Mouse (Mus musculus) forebrain, embryonic 12.5 days (tissue): ENCODE measurements around the gene Ccrl2. TPM values are rescaled to one million over a fixed set of nuclear protein-coding genes. Genes with fewer than 3 reads are reported as not detected.

Experiments
- ATAC-seq: fragments of 200-750 bp; cut with Nextera tagmentation; 2 replicates; pipeline ENCODE4 v1.8.0; 2017; ENCODE audit warnings: moderate TSS enrichment; ENCODE audit not compliant: low FRiP score
- H3K27ac ChIP-seq: fragments of 300-500 bp; sonication (generic); 2 replicates; pipeline ENCODE4 v1.5.1; 2016; ENCODE audit warnings: mild to moderate bottlenecking
- H3K27me3 ChIP-seq: fragments of 300-500 bp; sonication (generic); 2 replicates; pipeline ENCODE4 v1.6.1; 2016; ENCODE audit warnings: mild to moderate bottlenecking
- H3K36me3 ChIP-seq: fragments of 300-500 bp; sonication (generic); replicated peaks from 2 replicates; pipeline ENCODE4 v1.6.1; 2016; ENCODE audit warnings: mild to moderate bottlenecking
- H3K4me1 ChIP-seq: fragments of 300-500 bp; sonication (generic); 2 replicates; pipeline ENCODE4 v1.6.1; 2016
- H3K4me2 ChIP-seq: fragments of 300-500 bp; sonication (generic); 2 replicates; pipeline ENCODE4 v1.6.1; 2016; ENCODE audit warnings: mild to moderate bottlenecking, moderate library complexity
- H3K4me3 ChIP-seq: fragments of 300-500 bp; sonication (generic); replicated peaks from 2 replicates; pipeline ENCODE4 v1.5.1; 2016; ENCODE audit warnings: mild to moderate bottlenecking
- H3K9ac ChIP-seq: fragments of 300-500 bp; sonication (generic); 2 replicates; pipeline ENCODE4 v1.6.1; 2016; ENCODE audit warnings: mild to moderate bottlenecking
- H3K9me3 ChIP-seq: fragments of 300-500 bp; sonication (generic); 2 replicates; pipeline ENCODE4 v1.6.1; 2016
- WGBS: fragments of 180-500 bp; shearing (Covaris S2); methylation state at CpG from one replicate; pipeline ENCODE4 v1.1.7; 2016; 5-methylcytosine and 5-hydroxymethylcytosine counted together
- polyA plus RNA-seq: library from polyadenylated mRNA; unstranded; fragments of >200 nt; fragmentation: Nextera tagmentation; extraction: Ambion mirVana; gene quantifications from 2 replicates; pipeline ENCODE4 v1.2.1, GENCODE M21; 2016

The Ccrl2 gene
- polyA plus RNA-seq, 1 experiment from 2014 or later: 0.69 TPM

DNA sequence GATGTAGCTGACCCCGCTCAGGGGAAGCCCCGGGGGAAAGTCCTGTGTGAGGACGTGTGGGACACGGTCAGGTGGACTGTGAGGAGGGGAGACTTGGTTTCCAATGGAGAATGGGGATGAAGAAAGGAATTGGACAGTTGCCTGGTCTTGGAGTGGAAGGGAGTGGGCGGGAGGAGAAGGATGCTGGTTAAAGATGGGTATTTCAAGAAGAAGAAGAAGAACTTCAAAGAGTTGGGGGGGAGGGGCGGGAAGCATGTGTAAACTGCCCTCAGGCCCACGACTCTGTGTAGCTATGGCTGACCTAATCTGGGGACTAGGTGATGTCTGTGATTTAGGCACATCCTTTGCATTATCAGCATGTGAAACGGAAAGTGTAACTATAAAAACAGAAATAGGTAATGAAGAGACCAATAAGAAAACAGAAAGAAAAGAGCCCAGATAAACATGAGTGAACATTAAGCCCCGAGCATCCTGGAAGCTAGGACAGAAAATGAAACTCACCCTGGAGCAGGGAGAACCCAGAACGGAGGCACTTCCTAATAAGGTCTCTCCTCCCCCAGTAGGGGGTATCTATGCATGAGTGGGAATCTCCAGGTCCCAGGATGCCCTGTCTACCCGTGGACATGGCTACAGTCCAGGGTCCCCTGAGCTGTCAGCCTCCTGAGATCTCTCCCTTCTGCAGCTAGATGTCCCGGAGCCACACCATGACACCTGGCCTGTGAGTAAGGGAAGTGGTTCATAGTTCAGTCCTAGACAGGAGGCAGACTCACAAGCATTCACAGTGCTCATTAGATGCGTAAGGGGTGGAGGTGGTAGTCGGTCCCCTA, 438 bp upstream of the Ccrl2 start:
- Histone ChIP-seq H3K4me2 (no peak overlapping the region), H3K4me1 (peaks cover 10% of the 10 kb centered on the region; the same call in 1 of the 2 replicates), H3K9ac (no peak overlapping the region), H3K27me3 (no peaks in the 10 kb centered on the region), H3K9me3 (no peaks in the 10 kb centered on the region), H3K27ac (no peak overlapping the region), H3K36me3 (no peaks in the 10 kb centered on the region), H3K4me3 (no peak overlapping the region)
- WGBS: 81% methylated on average over 14 of the region's 14 CpGs
- ATAC-seq: no peak

DNA sequence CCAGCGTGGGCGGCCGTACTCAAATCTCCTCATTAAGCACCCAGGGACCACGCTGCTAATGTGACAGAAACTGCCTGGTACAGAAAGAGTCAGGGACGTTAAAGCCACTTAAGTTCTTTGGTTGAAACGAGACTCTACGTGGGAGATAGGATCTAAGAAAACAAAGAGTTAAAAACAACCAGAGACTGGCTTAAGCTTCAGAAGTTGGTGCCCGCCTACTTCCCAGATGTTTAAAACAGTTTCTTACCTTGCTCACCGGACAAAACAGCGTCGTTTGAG, 861 bp downstream of the Ccrl2 start:
- Histone ChIP-seq H3K36me3 (no peaks in the 10 kb centered on the region), H3K4me1 (peaks cover 10% of the 10 kb centered on the region; the same call in 1 of the 2 replicates), H3K9me3 (no peaks in the 10 kb centered on the region), H3K27me3 (no peaks in the 10 kb centered on the region), H3K4me3 (no peak overlapping the region), H3K9ac (no peak overlapping the region), H3K4me2 (peak overlapping the region; percentile 13; the same call in 1 of the 2 replicates), H3K27ac (0 out of 2 replicates have a peak overlapping the region, but pooled peaks have one; percentile 31)
- WGBS: 28% methylated on average over 11 of the region's 11 CpGs
- no peak for ATAC-seq

DNA sequence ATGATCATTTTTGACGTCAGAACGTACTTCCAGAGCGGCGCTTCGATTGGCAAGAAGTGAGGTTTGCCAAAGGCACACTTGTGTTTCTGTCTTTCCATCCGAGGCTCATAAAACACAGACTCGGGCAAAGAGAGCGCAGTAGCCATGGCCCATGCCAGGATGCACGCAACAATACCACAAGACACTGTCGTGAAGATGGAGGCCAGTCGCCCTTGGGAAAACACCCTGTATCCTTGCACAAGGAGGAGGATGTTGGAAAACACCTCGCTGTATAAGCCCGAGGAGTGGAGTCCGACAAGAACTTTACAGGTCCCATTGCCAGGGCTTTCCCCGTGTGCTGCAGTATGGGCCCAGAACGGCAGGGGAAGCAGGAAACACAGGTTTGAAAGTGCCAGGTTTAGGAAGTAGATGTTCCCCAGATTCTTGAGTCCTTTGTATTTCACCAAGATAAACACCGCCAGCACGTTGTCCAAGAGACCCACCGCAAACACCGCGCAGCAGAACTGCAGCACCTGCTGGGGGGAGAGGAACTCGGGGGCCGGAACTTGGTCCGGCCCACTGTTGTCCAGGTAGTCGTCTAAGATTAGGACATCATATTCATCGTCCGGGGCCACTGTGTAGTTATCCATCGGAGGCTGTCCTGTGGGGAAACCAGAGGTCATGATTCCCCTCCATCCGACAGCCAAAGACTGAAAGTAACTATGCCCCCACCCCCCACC, 1.4 kb downstream of the Ccrl2 start:
- H3K27ac ChIP-seq: no peak overlapping the region

DNA sequence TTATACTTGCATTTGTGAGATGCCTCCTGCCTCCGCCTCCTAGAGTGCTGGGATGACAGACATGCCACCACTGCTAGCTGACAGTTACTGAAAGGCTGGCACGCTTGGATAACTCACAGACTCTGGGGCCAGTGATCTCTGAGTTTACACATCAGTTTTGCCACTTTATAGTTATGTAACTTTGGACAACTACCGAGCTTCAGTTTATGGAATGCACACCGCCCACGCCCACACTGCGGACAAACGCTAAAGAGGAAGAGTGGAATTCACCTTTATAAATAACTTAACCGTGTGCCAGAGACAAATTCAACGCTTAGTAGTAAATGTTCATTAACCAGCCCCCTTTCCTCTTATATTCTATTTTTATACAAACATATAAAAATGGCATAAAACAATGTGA, 2.4 kb downstream of the Ccrl2 start:
- no peak overlapping the region for H3K27ac ChIP-seq
- no peaks in the 10 kb centered on the region for H3K36me3 ChIP-seq
- H3K27me3 ChIP-seq: no peaks in the 10 kb centered on the region
- no peak for ATAC-seq
- no peak overlapping the region for H3K4me2 ChIP-seq
- 95% methylated on average over 9 of the region's 9 CpGs for WGBS
- H3K9me3 ChIP-seq: no peaks in the 10 kb centered on the region
- H3K4me1 ChIP-seq: peaks cover 10% of the 10 kb centered on the region; the same call in 1 of the 2 replicates
- H3K4me3 ChIP-seq: no peak overlapping the region
- H3K9ac ChIP-seq: no peak overlapping the region

More for the DNA sequence above, 1.4 kb downstream of the Ccrl2 start:
- peak overlapping the region; percentile 13; the same call in 1 of the 2 replicates for H3K4me2 ChIP-seq
- no peak for ATAC-seq
- 85% methylated on average over 29 of the region's 29 CpGs for WGBS
- no peak overlapping the region for H3K9ac ChIP-seq
- H3K36me3 ChIP-seq: no peaks in the 10 kb centered on the region
- no peaks in the 10 kb centered on the region for H3K9me3 ChIP-seq
- H3K4me1 ChIP-seq: peaks cover 10% of the 10 kb centered on the region; the same call in 1 of the 2 replicates
- H3K4me3 ChIP-seq: no peak overlapping the region
- no peaks in the 10 kb centered on the region for H3K27me3 ChIP-seq

DNA sequence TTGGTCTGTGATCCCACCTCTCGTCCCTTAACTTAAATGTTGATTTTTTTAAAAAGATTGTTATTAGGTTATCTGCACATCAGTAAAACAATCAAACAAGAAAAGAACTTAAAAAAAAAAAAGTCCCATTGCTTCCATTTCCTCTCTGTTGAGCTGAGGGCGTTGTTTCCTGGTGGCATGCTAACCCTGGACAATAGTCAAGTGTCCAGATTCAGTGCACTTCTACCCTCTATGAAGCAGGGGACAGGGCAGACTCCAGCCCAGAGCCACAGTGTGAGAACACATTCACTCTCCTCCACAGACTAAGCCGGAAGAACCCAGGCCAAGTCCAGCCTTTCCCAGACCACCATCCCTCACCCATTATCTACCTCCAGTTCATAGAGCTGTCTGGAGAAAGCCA, 8.9 kb downstream of the Ccrl2 start:
- no peak overlapping the region for H3K9ac ChIP-seq
- no peak overlapping the region for H3K4me2 ChIP-seq
- no peaks in the 10 kb centered on the region for H3K9me3 ChIP-seq
- no peak for ATAC-seq
- no peak overlapping the region for H3K4me3 ChIP-seq
- no peaks in the 10 kb centered on the region for H3K4me1 ChIP-seq
- no peaks in the 10 kb centered on the region for H3K36me3 ChIP-seq
- 83% methylated on average over 3 of the region's 3 CpGs for WGBS
- no peak overlapping the region for H3K27ac ChIP-seq
- H3K27me3 ChIP-seq: no peaks in the 10 kb centered on the region

DNA sequence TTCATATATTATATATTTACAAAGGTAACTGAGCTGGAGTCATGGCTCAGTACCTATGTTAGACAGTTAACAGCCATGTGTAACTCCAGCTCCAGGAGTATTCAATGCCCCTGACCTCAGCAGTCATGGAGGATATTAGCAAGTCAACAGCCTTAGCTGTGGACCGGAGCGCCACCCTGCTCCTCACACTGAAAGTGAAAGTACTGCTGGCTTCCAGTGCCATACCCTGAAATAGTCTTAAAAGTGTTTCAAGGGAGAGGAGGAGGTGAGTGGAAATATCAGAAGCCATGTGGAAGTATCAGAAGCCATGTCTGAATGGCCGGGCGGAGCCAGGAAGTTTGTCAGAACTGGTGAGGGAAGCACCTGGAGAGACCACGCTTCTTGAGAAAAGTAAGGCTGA, 10.1 kb downstream of the Ccrl2 start:
- no peak for ATAC-seq
- H3K27me3 ChIP-seq: no peaks in the 10 kb centered on the region
- H3K9ac ChIP-seq: no peak overlapping the region
- 90% methylated on average over 5 of the region's 5 CpGs for WGBS
- no peak overlapping the region for H3K4me3 ChIP-seq
- H3K27ac ChIP-seq: no peak overlapping the region
- H3K4me2 ChIP-seq: no peak overlapping the region
- no peaks in the 10 kb centered on the region for H3K4me1 ChIP-seq
- H3K36me3 ChIP-seq: no peaks in the 10 kb centered on the region
- no peaks in the 10 kb centered on the region for H3K9me3 ChIP-seq

DNA sequence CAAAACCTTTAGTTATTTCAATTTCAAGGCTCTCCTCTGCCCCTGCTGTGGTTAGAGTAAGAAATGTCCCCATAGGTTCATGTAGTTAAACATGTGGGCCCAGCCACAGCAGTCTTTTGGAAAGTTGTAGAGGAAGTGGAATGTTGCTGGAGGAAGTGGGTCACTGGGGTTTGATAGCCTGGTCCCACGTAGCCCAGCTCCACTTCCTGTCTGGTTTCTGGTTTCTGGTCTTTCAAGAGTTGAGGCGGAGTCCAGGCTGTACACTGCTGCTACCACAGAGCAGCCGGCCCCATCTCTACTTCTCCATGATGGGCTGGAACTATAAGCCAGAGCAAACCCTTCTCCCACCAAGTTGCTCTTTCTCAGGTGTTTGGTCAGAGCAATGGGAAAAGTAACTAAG, 11.1 kb downstream of the Ccrl2 start:
- Histone ChIP-seq H3K4me1 (no peaks in the 10 kb centered on the region), H3K27me3 (no peaks in the 10 kb centered on the region), H3K9me3 (no peaks in the 10 kb centered on the region), H3K36me3 (no peaks in the 10 kb centered on the region), H3K9ac (no peak overlapping the region), H3K4me2 (no peak overlapping the region), H3K27ac (no peak overlapping the region), H3K4me3 (no peak overlapping the region)
- 84% methylated on average over 3 of the region's 3 CpGs for WGBS
- ATAC-seq: no peak

DNA sequence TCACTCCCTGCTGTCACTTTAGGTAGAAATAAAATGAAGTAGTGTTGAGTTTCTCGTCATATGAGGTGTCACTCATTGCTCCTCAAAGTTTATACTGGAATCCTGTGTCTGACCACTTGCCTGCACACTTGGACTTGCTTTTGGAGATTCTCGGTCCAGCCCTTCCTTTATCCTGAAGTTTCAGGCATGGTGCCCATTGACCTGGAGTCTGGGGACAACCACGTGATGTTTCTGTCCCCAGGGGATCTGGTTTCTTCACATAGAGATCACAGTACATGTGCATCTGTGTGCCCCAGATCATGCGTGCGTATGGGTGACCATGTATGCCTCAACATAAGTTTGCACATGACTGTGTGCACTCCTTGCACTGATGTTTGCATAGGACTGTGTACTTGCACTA, 15.1 kb downstream of the Ccrl2 start:
- no peak overlapping the region for H3K27ac ChIP-seq
- H3K36me3 ChIP-seq: no peaks in the 10 kb centered on the region
- no peak for ATAC-seq
- no peaks in the 10 kb centered on the region for H3K9me3 ChIP-seq
- H3K4me1 ChIP-seq: no peaks in the 10 kb centered on the region
- H3K4me2 ChIP-seq: no peak overlapping the region
- 86% methylated on average over 5 of the region's 5 CpGs for WGBS
- H3K9ac ChIP-seq: no peak overlapping the region
- no peak overlapping the region for H3K4me3 ChIP-seq
- H3K27me3 ChIP-seq: no peaks in the 10 kb centered on the region

DNA sequence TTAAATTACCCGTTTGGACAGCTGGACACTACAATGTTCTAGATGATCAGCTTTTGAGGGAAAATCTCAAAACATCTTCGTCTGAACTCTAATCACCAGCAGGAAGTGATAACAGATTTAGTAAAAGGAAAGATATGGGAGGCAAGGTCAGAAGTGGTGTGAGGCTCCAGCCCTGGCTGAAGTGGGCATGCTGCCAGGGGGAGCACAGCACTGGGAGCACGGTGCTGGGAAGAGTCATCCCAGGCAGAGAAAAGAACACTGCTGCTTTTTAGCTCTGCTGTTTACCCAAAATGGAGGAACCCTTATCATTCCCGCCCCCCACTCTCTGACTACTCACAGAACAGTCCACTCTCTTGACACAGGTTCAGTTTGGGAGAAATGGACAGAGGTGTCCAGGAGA, 17.4 kb downstream of the Ccrl2 start:
- Histone ChIP-seq H3K4me1 (no peaks in the 10 kb centered on the region), H3K27ac (no peak overlapping the region), H3K4me2 (no peak overlapping the region), H3K9ac (no peak overlapping the region), H3K9me3 (no peaks in the 10 kb centered on the region), H3K27me3 (no peaks in the 10 kb centered on the region), H3K4me3 (no peak overlapping the region), H3K36me3 (no peaks in the 10 kb centered on the region)
- ATAC-seq: no peak
- WGBS: 83% methylated on average over 4 of the region's 4 CpGs

DNA sequence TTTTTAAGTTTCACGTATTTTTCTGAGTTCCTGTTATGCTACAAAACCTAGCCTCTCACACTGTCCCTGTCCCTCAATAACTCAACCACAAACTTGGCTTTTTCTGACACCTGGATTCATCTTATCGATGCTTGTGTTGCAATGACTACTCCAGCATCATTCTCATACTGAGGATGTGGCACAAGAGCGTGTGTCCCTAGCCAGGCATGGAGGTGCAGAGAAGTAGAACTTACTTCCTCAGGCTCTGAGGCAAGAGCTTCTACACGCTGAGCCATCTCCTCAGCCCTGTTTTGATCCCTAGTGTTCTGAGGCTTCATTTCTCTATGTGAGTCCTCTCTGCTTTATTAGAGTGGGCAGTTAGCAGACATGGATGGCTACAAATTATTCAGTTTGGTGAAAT, 23.6 kb downstream of the Ccrl2 start:
- 89% methylated on average over 4 of the region's 4 CpGs for WGBS
- ATAC-seq: no peak
- H3K27me3 ChIP-seq: no peaks in the 10 kb centered on the region

DNA sequence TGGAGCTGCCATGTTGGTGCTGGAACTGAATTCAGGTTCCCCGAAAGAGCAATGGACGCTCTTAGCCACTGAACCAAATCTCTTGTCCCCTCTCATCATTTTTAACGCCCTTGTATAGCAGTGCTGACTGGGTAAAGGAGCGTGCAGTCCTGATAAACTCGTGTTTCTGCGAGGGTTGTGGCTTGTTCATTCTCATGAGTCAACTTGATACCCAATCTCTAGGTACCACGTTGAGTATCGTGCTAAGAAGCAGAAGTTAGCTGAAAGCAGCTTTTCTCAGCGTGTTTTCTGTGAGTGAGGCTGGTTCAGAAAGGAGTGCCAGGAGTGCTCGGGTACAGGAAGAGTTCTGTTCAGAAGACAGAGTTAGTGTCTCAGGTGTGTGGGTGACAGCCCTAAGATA, 30.5 kb downstream of the Ccrl2 start:
- no peaks in the 10 kb centered on the region for H3K27me3 ChIP-seq
- H3K4me2 ChIP-seq: no peak overlapping the region
- H3K4me3 ChIP-seq: no peak overlapping the region
- H3K27ac ChIP-seq: no peak overlapping the region
- H3K9ac ChIP-seq: no peak overlapping the region
- 89% methylated on average over 10 of the region's 10 CpGs for WGBS
- ATAC-seq: no peak
- no peaks in the 10 kb centered on the region for H3K36me3 ChIP-seq
- no peaks in the 10 kb centered on the region for H3K4me1 ChIP-seq
- H3K9me3 ChIP-seq: no peaks in the 10 kb centered on the region

More for the DNA sequence above, 23.6 kb downstream of the Ccrl2 start:
- Histone ChIP-seq H3K4me2 (no peak overlapping the region), H3K36me3 (no peaks in the 10 kb centered on the region), H3K4me1 (no peaks in the 10 kb centered on the region), H3K27ac (no peak overlapping the region), H3K9me3 (no peaks in the 10 kb centered on the region), H3K9ac (no peak overlapping the region), H3K4me3 (no peak overlapping the region)

DNA sequence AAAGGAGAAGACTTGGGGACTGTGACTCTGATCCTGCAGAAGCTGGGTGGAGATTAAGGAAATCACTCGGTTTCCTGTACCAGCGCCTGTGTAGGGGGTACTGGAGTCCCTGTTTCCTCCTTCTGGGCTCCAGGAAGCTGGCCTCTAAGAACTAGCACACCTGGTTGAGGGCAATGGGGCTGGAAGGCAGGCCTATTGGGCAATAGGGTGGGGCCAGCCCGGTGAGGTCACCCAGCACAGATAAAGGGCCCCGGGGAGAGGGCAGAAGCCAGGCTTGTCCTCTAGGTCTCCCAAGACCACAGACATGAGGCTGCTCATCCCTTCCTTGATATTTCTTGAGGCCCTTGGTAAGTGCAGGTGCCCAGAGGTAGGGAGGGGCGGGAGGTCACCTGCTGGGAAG, 38.3 kb downstream of the Ccrl2 start, which contains the start of gene Ltf:
TSS of gene Ltf (plus strand) at position 250 of the 400 bp plus-strand sequence.
- H3K4me1 ChIP-seq: no peaks in the 10 kb centered on the region
- no peak within 1 kb of the TSS for H3K27ac ChIP-seq
- no peaks in the 10 kb centered on the region for H3K9me3 ChIP-seq
- no peak within 1 kb of the TSS for H3K9ac ChIP-seq
- WGBS: 84% methylated on average over 5 of the region's 5 CpGs
- H3K27me3 ChIP-seq: no peaks in the 10 kb centered on the region
- no peak within 1 kb of the TSS for H3K4me2 ChIP-seq
- no peaks in the 10 kb centered on the region for H3K36me3 ChIP-seq
- no peak within 1 kb of the TSS for H3K4me3 ChIP-seq
- no peak for ATAC-seq

DNA sequence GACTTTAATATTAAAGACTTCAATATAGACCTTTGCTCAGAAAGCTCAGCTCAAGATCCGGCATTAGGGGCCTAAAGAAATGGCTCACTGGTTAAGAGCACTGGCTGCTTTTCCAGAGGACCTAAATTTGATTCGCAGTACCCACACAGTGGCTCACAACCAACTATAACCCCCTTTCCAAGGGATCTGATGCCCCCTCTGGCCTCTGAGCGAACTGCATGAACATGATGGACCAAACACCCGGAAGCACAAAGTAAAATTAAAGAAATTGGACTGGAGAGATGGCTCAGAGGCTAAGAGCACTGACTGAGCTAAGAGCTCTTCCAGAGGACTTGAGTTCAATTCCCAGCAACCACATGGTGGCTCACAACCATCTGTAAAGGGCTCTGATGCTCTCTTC, 41.7 kb downstream of the Ccrl2 start:
- WGBS: 79% methylated on average over 4 of the region's 4 CpGs
- H3K4me3 ChIP-seq: no peak overlapping the region
- H3K9ac ChIP-seq: no peak overlapping the region
- no peaks in the 10 kb centered on the region for H3K9me3 ChIP-seq
- H3K27me3 ChIP-seq: no peaks in the 10 kb centered on the region
- H3K36me3 ChIP-seq: no peaks in the 10 kb centered on the region
- no peak for ATAC-seq
- H3K27ac ChIP-seq: no peak overlapping the region
- H3K4me2 ChIP-seq: no peak overlapping the region
- H3K4me1 ChIP-seq: no peaks in the 10 kb centered on the region
